Mouse (Mus musculus) retina, embryonic 14.5 days (tissue): Measurements from ENCODE around the gene Akt3.

Experiments
- DNase-seq: peaks from one replicate; pipeline ENCODE4 v3.0.0-alpha.2; 2015; ENCODE audit warnings: low spot score

Akt3 gene

GRCm38 (mm10) chr1:177051366-177051963 lies 206.5 kb downstream of the Akt3 start:
- DNase-seq = no peak

- DNase-seq = no peak
These were observed 209.2 kb downstream of the Akt3 start for GRCm38 (mm10) chr1:177048773-177049172.

DNA sequence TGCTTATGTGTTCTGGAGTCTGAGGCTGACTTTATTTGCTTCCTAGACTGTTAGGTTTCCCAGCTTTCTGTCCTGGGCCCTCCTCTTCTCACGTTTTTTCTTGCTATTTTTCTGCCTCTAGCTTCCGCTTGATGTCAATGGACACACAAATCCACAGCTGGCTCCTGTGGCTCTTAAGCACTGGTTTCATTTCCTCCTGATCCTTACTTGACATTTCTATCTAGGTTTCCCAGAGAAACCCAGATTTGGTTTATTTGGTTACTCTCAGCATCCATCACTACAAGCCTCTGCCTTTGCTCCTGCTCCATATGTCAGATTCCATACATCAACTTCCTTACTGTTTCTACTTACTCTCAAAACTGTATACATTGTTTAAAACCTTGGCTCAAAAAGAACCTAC lies 211.0 kb downstream of the Akt3 start:
- no peak for DNase-seq

DNA sequence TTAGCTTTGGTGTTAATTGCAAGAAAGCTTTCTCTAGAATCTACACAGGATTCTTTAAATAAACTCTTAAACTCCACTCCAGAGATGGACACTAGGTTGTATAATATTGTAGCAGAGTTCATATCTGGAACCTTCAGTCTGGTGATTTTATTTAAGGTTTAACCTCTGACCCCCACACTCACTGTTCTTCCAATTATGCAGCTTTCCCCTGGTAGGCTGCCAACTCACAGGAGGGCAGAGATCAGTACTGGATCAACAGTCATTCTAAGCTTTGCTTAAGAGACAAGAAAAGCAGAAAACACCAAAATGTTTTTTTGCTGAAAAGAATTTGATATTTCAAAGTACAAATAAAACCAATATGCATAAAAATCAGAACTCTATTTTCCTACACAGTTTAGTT lies 212.1 kb downstream of the Akt3 start:
- no peak for DNase-seq

GRCm38 (mm10) chr1:177040058-177040457 lies 217.9 kb downstream of the Akt3 start:
- DNase-seq = no peak

GRCm38 (mm10) chr1:177039093-177039674 lies 218.8 kb downstream of the Akt3 start:
- no peak for DNase-seq

- no peak for DNase-seq
These were observed 219.6 kb downstream of the Akt3 start for GRCm38 (mm10) chr1:177038383-177038782.

DNA sequence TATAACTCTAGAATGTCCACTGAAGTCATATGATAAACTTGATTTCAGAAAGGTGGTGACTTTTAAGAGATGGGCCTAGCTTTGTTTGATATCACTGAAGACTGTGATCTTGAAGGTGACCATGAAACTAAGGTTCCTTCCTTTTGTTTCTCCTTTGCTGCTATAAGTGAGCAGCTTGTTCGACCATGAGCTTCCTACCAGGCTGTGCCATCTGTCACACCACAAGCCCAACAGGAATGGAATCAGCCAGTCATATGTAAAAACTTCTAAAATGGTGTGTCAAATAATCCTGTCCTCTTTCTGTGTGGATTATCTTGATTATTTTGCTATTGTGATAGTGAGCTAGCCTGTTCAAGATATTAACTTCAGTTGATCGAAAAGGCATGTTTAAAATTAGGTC lies 222.5 kb downstream of the Akt3 start:
- DNase-seq = no peak

DNA sequence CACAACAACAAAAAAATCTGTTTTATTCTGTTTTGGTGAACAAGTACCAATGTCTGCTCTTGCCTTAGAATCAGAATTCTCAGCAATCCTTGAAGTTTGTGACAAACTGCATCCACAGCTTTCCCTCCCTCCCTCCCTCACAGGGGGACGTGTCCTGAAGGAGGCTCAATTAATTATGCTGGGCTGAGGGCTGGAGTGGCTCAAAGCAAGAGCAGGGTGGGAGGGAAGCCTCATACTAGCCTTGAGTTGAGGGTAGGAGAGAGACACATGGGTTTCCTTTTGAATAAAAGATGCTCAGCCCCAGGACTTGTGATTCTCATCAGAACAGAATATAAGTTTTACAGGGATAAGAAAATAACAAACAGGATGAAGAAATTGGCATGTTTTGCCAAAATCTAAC lies 225.8 kb downstream of the Akt3 start:
- DNase-seq = no peak

GRCm38 (mm10) chr1:177031196-177031595 lies 226.8 kb downstream of the Akt3 start:
- no peak for DNase-seq

- DNase-seq = no peak
These were observed 227.3 kb downstream of the Akt3 start for GRCm38 (mm10) chr1:177030669-177031068.

- no peak for DNase-seq
These were observed 229.0 kb downstream of the Akt3 start for GRCm38 (mm10) chr1:177029032-177029431.

- no peak for DNase-seq
These were observed 230.3 kb downstream of the Akt3 start for GRCm38 (mm10) chr1:177027706-177028105.

DNA sequence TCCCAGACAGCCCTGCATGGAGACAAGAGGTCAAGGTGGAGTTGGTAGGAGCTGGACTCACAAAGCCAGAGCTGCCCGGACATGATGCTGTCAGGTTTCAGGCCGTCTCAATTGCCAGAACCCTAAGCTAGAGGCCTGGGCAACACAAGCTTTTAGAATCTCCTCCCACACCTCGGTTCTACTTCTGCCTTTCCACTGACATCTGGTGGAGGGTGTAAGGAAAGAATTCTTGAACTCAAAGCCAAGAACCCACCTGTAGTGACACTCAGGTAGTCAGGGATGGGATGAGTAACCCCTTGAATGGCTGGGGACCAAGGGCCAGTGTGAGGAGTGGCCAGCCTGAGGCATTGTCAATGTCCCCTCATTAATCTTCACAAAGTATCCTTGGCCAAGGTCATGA lies 235.3 kb downstream of the Akt3 start:
- no peak for DNase-seq

GRCm38 (mm10) chr1:177019668-177020067 lies 238.3 kb downstream of the Akt3 start:
- no peak for DNase-seq

DNA sequence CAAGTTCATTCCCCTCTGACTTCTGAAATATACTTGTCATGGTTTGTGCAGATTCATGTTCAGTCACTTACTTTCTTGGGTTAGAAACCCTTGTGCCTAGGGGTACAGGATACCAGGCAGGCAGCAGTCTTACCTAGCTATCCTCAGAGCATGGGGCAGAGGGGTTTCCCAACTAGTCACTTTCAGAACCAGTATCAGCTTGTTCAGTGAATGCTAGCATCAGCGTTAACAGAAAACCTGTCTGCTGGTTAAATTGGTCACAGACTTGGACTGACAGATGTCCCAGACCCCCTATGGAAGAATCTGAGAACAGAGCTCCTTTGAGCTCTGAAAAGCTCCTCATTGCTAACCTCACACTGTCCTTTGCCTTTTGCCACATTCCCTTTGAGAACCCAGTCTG lies 239.3 kb downstream of the Akt3 start:
- no peak for DNase-seq

DNA sequence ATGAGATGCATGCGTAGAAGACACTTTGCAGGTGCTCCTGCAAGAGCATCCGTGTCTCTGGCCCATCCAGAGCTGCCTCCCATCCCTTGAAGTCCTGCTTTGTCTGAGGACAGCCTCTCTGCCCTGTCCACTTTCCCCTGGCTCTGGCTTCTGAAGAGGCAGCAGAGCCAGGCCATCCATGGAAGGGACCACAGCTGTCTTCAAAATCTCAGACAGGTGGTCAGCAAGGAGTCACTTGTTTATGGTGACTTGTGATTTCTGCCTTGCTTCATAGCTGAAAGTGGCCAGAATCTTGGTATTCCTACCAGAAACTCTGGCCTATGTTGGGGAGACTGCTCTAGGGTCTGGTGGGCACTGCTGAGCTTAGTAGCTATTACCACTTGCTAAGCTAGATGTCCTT lies 241.3 kb downstream of the Akt3 start:
- no peak for DNase-seq

GRCm38 (mm10) chr1:177015917-177016316 lies 242.1 kb downstream of the Akt3 start:
- no peak for DNase-seq

DNA sequence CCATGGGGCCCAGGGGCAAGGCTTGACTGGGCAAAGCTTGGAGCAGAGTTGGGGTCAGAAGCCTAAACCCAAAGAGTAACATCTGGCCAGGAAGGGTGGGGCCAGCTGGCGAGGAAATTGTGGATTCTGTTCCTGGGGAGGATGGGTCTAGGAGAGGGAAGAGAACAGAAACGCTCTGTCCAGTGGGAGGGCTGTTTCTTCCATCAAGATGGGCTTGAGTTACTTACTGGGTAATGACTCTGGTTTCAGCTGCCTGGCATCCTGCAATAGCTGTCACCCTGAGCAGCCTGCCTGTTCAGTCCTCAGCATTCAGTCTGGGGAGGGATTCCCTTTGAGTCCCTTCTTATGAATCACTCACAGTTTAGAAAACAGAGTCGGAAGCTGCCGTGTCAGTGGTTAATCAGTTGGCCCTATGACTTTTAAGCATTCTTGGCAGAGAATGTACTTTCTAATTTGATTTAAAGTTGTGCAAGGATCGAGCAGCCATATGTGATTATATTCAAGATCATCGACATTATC lies 243.0 kb downstream of the Akt3 start:
- DNase-seq = no peak

DNA sequence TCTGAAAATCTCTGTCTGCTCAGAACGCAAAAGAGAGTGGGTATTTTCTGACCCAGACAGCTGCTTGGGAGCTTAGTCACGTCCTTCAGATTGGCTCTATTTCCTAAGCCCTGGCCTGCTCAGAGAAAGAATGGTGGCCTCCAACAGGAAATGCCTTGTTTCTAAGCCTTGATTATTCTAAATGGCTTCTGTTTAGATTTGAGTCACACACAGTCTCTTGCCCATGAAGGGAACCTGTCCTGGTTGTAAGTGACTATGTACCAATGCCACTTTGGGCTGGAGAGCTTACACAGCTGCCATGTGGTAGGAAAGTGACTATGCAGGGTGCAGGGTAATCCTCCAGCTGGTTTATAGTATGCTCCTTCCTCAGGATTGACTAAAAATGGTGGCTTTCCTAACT lies 243.7 kb downstream of the Akt3 start:
- no peak for DNase-seq

GRCm38 (mm10) chr1:177013776-177014175 lies 244.2 kb downstream of the Akt3 start:
- no peak for DNase-seq

- DNase-seq = no peak
These were observed 244.7 kb downstream of the Akt3 start for GRCm38 (mm10) chr1:177013313-177013712.

DNA sequence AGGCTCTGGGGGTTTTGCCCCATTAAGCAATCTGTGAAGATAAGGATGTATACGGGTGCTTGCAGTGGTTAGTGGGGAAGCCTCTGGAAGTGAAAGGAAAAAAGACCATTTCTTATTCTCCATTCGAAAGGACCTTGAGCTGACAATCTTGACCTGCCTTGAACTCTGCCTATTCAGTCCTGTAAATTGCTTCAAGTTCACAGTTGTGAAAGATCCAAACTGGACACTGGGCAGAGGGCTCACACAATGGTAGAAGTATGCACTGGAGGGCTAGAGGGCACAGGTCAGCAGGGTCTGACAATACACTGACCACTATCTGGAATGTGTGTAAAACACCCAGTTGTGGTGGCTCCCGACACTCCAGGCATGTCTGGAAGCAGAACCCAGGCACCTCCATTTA lies 245.2 kb downstream of the Akt3 start:
- DNase-seq = no peak

GRCm38 (mm10) chr1:177011688-177012087 lies 246.3 kb downstream of the Akt3 start:
- no peak for DNase-seq
